Mouse (Mus musculus) right cerebral cortex, postnatal 4 days (tissue): ENCODE data around the gene Tiam1.
A peak's percentile ranks its signal among the peaks of the same experiment; 100 is the strongest.

Source experiments
- DNase-seq: peaks from one replicate; pipeline ENCODE4 v3.0.0-alpha.2; 2022

The Tiam1 gene

DNA sequence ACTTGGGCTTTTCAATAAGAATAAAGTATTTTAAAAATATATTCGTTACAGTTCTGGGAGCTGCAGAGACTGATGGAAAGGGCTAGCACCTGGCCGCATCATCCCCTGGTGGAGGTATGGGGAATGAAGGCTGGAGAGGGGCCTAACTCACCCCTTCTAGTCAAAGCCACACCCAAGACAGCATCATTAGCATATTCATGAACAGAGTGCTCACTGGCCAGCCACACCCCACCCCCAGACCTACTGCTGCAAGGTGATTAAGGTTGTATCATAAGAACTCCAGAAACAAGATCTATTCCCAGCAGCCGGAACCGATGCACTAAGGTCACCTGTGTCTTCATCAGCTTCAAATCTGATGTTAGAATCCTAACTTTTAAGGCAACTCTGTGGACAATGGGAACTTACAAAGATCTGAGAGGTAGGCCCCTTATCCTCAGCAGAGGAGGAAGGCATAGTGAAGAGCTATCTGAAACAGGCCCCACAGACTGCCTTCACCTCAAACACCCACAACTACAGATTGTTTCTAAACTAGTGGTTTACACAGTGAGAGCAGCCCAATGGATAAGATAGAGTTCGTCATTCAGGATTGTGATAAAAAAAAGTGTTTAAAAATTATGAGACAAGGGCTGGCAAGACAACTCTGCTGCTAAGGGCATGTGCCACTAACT, 153.1 kb downstream of the Tiam1 start:
- DNase-seq: no peak

- DNase-seq: no peak
These were observed 153.8 kb downstream of the Tiam1 start for GRCm38 (mm10) chr16:89989816-89990215.

GRCm38 (mm10) chr16:89986672-89987362, 156.8 kb downstream of the Tiam1 start:
- DNase-seq: no peak

DNA sequence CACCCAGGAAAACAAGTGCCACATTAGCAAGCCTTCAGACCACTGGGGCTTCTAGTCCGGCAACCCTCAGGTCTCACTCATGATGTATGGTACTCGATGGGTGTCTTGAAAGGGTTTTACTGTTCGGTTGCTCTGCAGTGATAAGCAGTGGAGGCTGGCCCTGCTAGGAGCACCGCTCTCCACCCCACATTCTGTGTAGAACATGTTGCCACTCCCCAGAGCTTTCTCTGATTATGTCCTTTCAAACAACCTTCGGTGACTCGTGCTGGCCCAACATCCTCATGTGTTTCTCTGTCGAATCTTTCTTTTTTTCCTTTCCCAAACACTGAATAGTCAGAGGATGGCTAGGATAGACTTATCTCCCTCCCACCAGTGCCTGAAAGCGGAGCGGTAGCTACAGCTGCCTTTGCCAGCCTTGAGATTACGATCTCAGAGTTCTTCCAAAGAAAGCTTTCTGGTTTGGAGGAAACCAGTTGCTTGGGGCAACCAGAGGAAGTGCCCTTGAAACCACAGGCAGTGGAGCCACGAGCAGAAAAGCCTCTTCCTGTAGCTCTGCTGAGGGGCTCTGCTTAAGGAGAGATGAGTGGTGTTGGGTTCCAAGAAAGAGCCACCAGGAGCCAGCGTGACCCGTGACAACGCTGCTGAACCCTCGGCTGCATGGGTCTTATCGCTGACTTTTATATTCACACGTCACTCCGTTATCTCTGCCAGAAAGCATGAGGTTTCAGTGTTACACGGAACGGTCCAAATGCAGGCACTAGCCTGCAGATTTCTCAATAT, 157.7 kb downstream of the Tiam1 start:
- DNase-seq: no peak

DNA sequence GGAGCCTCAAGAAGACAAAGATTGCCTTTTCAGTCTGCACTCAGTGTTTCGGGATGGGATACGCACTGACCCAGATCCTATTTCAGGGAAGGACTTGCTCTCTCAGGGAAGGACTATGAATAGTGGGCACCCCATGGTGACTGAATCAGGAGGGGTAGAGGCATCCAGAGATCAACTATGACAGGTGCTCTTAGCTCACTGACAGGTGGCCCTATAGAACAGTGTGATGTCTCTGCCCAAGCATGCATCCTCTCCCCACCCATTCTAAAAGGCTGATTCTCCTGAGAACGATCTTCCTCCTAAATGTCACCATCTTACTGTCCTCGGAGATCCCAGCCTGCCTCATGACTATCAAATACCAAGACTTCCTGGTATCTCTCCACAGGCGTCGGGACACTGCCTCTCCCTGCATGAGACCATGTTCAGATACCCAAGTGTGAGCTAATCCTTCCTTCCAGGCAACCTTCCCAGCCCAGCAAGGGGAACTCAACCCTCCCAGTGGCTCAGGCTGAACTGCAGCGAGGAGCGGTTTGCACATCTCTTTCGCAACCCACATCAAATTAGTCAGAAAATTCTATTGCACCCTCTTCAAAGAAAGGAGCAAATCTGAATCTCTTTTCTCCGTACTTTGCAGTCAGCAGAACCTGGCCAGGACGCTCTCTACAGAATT, 163.4 kb downstream of the Tiam1 start:
- DNase-seq: no peak

GRCm38 (mm10) chr16:89975441-89975840, 168.1 kb downstream of the Tiam1 start:
- no peak for DNase-seq

DNA sequence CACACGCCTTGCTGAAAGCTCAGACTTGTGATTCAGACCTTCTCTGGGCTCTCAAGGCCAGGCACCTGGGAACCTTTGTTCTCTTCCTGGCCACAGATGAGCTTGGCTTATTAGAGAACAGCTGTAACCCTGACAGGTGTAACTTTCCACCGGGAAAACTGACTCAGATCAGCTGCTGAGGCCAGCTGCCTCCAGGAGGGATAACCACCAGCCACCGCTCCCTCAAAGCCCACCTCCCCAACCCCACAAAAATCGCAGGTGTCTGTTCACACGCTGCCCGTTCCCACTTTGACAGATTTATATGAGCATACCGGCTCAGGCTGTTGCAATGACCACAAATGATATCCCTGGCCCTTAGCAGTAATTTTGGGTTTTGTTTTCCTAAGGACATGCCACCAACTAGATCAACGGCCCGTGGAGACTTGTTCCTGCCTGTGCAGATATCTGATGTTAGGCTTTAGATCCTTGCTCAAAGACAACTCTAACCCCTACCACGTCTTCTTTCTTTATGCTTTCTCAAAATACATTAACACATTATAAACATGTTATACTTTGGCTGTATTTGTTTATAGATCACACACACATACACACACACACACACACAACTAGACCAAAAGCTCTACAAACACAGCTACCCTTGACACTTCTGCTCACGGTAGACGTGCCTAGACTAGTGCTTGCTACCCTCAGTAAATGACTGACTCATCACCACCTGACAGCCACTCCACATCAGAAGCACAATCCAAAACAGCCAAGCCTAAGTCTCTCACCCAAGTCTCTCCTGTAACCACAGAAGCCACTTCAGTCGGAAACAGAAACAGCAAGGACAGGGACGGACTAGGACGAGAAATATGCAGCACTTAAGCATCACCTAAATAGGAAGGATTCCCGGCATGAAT, 169.5 kb downstream of the Tiam1 start:
- no peak for DNase-seq

DNA sequence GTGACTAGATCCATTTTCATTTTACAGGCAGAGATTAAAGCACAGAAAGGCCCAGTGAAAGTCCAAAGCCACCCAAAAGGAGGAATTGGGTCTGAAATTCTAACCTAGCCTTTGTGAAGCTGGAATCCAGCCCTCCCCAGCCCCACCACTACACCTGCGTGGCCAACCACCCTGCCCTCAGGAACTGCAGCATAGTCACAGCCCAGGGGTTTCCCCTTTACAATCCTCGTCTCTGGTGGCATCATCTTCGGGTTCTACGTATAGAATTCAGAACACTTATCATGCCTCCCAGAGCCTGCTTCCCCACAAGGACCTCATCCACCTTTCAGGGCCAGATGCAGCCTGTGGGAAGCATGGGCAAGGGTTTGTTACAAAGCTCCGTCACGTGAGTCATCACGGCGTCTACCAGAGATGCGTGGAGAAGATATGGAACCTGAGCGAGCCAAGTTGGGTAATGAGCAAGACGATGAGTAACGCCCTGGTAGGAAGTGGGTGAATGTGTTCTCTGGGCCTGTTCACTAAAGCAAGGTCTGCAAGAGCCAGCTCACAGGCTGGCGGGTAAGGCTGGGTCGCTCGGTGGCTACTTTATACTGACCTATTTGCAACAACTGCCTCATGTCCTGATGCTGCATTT, 170.6 kb downstream of the Tiam1 start:
- no peak for DNase-seq

GRCm38 (mm10) chr16:89972018-89972417, 171.6 kb downstream of the Tiam1 start:
- no peak for DNase-seq

GRCm38 (mm10) chr16:89968058-89968457, 175.5 kb downstream of the Tiam1 start:
- no peak for DNase-seq

GRCm38 (mm10) chr16:89962876-89963275, 180.7 kb downstream of the Tiam1 start:
- no peak for DNase-seq

DNA sequence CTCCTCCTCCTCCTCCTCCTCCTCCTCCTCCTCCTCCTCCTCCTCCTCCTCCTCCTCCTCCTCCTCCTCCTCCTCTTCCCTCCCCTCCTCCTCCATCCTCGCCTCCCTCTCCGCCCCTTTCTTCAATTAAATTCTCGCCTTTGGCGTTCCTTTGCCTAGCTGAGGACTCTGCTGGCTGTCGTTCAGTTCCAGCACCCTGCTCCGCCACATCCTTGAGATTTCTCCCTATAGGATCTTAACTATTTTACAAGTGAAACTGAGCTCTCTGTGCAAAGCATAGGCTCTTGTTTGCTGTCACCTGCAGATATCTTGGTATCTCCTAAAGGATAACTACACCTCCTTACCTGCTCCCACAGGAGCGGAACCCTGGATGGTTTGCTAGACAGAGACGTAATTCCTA, 182.7 kb downstream of the Tiam1 start:
- no peak for DNase-seq

DNA sequence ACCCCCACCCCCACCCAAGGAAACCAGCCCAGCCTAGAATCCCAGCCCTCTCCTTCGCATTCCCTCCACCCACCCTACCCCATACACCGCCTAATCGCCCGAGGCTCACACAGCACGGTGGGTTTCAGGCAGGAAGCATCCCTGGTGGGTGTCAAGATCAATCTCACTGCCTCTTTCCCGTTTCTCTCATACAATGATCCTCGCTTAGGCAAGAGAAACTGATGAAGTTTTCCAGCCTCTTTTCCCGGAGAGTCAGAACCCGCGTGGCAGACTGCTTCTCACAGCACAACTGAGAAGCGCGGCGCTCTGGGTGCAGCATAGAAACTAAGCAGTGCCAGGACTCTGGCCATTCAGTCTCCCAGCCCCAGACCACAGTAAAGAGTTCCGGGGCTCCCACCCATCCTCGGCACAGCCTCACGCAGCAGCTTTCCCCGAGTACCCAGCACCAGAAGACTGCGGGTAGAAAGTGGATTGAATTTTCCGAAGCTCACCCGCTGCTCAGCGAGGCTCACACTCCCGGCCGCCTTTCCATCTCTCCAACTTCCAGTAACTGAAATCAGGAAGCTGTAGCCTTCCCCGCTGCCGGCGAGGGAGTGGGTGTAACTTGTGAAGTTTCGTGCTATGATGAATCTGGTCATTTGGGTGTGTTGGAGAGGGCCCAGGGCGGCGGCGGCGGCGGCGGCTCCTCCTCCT, 183.2 kb downstream of the Tiam1 start:
- peak; percentile 48 for DNase-seq

GRCm38 (mm10) chr16:89958982-89959381, 184.6 kb downstream of the Tiam1 start:
- DNase-seq: no peak

- no peak for DNase-seq
These were observed 185.5 kb downstream of the Tiam1 start for GRCm38 (mm10) chr16:89958030-89958429.

DNA sequence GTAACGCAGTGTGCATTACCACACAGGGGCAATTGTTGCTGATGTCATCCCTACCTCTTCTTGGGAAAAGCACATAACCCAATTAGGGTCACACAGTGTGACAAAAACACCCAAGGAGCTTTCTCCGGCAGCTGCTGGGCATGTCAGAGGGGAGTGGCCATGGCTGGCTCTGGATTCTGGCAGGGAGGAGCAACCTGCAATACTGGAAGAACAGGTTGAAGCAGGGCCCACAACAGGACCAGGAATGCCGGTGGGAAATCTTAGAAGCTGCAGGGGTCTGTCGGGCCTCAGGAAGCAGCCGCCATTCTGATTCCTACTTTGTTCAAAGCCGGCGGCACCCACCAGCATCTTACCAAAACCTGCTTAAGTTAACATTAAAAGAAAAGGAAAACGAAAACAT, 189.0 kb downstream of the Tiam1 start:
- no peak for DNase-seq

DNA sequence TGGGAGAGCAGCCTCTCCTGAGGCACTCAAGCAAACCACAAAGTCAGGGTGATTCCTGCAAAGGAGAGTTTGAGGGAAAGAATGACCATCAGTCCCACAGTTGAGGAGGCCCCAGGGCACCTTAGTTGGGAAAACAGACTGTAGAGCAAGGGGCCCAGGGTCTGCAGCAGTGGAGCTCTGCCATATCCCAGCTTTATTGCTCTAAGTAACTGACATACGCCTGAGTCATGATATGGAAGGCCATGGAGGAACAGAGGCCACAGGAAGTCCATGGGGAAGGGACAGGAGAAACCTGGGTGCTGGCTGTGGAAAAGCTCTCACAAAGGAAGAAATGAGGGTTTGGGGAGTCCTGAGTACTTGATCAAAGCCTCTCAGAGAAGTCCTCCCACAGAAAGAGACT, 189.5 kb downstream of the Tiam1 start:
- no peak for DNase-seq

- DNase-seq: no peak
These were observed 190.7 kb downstream of the Tiam1 start for GRCm38 (mm10) chr16:89952821-89953220.

DNA sequence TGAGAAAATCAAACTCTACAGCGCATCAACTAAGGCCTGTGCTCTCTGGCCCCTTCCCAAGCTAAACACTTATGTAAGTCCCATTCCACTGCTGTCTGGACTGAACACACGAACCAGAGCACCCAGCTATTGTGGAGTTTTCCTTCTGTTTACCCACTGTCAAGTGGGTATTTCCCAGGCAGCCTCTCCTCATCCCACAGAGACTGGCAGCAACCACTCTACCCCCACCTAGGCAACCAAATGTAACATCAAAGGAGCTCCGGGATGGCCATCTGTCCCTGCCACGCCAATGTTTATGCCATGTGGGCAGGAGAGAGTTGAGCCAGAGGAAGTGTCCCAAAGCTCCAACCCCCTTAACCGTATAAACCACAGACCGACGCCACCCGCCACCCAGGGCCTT, 192.8 kb downstream of the Tiam1 start:
- DNase-seq: no peak

- no peak for DNase-seq
These were observed 193.3 kb downstream of the Tiam1 start for GRCm38 (mm10) chr16:89950251-89950650.

GRCm38 (mm10) chr16:89948040-89948439, 195.5 kb downstream of the Tiam1 start:
- DNase-seq: no peak
